Mouse (Mus musculus) C2C12 (cell line): ENCODE measurements at regions not wholly inside any gene's neighbourhood (a gene's known extent, or its start where the extent isn't known, plus 50 kb on each side); places are given as distances from the start of the nearest gene placed in this dataset.
"Not testable (repeated sequence)": the region's sequence is repeated elsewhere in the genome, so short reads cannot be mapped to it uniquely, and the experiment has no call there.

ENCODE experiments used
- CTCF ChIP-seq: IDR thresholded peaks from one replicate; pipeline ENCODE4 v1.5.1; 2011; ENCODE audit not compliant: control insufficient read depth, insufficient read depth, insufficient read length
- FOSL1 ChIP-seq: IDR thresholded peaks from one replicate; pipeline ENCODE4 v1.8.0; 2011; ENCODE audit warnings: mild to moderate bottlenecking, low read length; ENCODE audit not compliant: poor library complexity, insufficient read depth, severe bottlenecking
- MAX ChIP-seq: IDR thresholded peaks from one replicate; pipeline ENCODE4 v1.6.1; 2011; ENCODE audit warnings: mild to moderate bottlenecking, control low read depth
- MYOD1 ChIP-seq: IDR thresholded peaks from one replicate; pipeline ENCODE4 v1.6.1; 2011; ENCODE audit warnings: low read depth; ENCODE audit not compliant: control insufficient read depth, insufficient read length
- MYOG ChIP-seq: IDR thresholded peaks from one replicate; pipeline ENCODE4 v1.6.1; 2011; ENCODE audit not compliant: control insufficient read depth, insufficient read length; ENCODE audit errors: extremely low read depth
- USF1 ChIP-seq: IDR thresholded peaks from one replicate; pipeline ENCODE4 v1.6.1; 2011; ENCODE audit warnings: low read depth, mild to moderate bottlenecking, control low read depth, moderate library complexity

DNA sequence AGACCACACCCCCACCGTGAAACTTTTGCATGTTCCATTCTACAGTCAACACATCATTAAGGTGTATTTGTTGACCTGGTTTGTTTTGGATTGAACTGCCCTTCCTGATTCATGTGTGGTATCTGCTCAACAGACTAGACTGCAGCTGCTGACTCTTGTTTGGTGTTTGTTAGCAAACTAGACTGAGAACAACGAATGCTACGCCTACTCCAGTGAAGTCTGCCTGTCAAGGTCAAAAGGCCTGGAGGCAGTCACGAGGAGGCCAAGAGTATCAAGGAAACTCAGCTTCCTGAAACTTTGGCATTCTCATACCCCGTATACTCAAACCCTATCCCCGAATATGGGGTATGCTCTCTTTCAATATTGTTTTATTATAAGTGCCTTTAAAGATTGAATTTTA, 194.2 kb upstream of the Spin1 start:
- TF ChIP-seq MYOG, USF1, CTCF, FOSL1, MAX, MYOD1: not testable (repeated sequence)
